Mouse (Mus musculus) ovary, adult 18-20 months (tissue): ENCODE measurements at regions not wholly inside any gene's neighbourhood (a gene's known extent, or its start where the extent isn't known, plus 50 kb on each side); places are given as distances from the start of the nearest gene placed in this dataset.

ENCODE experiments used
- DNase-seq: peaks from one replicate; pipeline ENCODE4 v3.0.0; 2022; ENCODE audit warnings: low spot score, mixed read lengths

DNA sequence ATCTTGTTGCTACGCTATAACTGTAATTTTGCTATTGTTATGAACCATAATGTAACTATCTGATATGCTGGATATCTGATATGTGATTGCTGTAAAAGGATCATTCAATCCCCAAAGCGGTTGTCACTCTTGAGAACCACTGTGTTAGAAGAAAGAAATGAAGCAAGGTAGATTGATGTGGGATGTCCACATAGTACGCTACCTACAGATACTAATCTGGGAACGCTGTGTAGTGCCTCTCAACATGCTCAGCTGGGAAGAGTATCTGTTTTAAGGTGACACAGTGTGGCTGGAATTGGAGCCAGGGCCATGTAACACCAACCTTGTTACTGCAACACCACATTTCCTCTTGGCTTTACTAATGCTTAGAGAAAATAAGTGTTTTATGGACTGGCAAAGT lies 456.2 kb upstream of the Slc30a5 start:
- no peak for DNase-seq

DNA sequence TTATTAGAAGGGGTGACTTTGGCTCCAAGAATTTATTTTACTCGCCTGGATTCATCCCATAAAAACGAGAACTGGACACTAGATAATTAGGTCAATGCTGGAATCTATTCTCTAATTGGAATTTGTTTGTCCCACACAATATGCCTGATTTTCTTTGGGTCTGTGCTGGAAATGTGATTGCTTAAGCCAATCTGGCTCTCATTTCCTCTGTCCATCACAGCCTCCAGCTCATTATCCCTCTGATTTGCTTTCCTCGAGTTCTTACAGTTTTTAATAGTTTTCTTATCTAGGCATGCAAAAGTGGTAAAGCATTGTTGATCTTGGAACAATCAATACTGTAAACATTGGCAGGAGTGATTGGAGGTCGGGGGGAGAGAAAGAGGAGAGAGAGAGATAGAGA lies 453.9 kb upstream of the Slc30a5 start:
- no peak for DNase-seq

- no peak for DNase-seq
Measured at GRCm38 (mm10) chr13:101286029-101286917, 453.0 kb upstream of the Slc30a5 start.

DNA sequence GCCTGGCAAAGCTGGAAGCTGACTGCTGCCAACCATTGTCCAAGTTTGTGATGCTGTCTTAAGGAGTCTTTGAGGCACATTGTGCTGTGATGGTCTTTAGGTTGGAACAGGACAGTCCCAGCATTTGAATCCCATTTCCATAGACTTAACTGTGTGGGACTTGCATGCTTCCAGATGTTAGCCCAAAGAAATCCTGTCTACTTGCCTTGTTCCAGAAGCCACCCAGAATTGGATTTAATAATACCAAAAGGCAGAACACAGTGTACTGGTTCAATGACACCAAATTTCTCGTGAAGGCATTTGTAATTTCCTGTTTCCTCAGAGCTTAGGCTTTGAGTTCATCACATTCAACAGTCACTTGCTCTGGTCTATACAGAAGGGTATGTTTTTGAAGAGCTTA lies 444.9 kb upstream of the Slc30a5 start:
- no peak for DNase-seq

- DNase-seq = no peak
Measured at GRCm38 (mm10) chr13:101276766-101277165, 443.5 kb upstream of the Slc30a5 start.

- DNase-seq = no peak
Measured at GRCm38 (mm10) chr13:101274470-101275141, 441.4 kb upstream of the Slc30a5 start.

DNA sequence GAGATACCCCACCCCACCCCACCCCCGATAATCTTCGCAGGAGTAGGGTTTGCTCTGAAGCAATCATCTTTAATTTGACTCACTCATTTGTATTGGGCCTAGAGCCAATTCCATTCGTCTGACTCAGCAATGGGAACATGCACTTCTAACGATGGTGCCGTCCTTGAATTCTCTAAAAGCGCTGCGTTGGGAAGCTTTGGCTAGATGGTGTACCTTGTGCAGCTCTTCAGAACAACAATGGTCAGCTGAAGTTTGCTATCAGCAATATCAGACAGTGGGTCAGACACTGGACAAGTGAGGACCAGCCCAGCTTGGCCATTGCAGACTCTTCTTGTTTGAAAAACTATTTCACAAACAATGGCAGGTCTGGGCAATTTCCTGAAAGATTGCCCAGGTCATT lies 440.1 kb upstream of the Slc30a5 start:
- no peak for DNase-seq

GRCm38 (mm10) chr13:101253698-101254468 lies 420.7 kb upstream of the Slc30a5 start:
- no peak for DNase-seq

GRCm38 (mm10) chr13:101249369-101249768 lies 416.1 kb upstream of the Slc30a5 start:
- DNase-seq = no peak

DNA sequence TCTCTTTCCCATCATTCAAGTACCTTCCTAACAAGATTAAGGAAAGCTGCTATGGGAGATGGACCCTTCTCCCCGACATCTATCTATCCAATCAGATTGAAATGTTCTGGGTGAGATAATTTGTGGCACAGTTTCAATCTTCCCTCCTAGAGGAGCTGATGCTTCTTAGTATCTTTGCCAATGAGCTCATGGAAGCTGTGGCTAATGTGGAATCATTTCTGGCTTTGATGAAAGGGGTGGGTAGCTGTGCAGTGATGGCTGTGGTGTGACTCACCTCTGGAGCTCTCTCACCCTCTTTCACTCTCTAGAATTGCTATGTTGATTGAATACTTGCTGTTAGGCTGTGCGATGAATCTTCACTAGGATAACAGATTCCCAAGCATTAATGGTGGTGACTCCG lies 411.1 kb upstream of the Slc30a5 start:
- no peak for DNase-seq

DNA sequence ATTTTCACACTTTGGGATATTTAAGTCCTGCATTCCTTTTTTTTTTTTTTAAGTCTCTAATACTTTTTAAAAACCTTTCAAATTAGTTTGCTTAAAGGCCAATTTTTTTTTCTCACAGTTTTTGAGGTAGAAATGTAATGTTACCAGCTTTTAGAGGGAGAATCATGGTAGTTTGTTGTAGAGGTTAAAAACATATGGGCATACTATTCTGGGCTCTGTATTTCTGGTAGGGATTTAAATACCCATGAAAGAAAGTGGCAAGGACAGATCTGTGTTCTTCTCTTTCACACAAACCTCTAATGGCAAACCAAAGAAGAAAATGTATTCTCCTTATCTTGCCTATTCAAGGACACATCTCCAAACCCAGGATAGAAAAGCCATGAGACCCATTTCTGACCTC lies 405.6 kb upstream of the Slc30a5 start:
- DNase-seq = no peak

DNA sequence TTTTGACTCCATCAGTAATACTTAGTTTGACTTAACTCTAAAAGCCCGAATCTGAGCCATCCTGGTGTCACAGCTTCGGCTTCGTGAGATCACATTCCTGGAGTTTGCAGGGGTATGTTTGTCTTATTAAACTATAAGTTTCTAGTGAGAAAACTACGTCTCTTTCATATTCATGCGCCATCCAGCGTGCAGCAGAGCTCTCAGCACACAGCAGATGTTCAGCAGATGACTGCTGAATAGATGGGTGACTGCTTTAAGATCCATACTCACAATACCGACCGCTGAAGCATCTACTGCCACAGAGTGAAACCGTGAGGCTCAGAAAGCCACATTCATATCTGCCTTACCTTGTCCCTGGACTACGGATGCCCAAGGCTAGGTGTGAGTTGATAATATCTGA lies 403.8 kb upstream of the Slc30a5 start:
- DNase-seq = no peak

DNA sequence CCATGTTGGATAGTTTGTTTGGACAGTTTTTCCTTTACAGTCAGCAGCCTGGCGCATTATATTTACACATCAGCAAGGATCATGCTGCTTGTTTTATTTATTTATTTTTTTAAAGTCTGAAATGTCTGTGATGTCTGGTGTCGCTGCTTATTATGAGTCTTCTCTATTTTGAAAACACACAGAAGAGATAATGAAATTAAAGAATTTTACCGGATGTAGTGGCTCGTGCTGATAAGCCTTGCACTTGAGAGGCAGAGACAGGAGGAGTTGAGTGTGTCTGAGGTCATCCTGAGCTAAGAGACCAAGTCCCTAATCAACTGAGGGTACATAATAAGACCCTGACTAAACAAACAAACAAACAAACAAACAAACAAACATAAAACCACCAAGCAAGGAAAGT lies 402.6 kb upstream of the Slc30a5 start:
- no peak for DNase-seq

DNA sequence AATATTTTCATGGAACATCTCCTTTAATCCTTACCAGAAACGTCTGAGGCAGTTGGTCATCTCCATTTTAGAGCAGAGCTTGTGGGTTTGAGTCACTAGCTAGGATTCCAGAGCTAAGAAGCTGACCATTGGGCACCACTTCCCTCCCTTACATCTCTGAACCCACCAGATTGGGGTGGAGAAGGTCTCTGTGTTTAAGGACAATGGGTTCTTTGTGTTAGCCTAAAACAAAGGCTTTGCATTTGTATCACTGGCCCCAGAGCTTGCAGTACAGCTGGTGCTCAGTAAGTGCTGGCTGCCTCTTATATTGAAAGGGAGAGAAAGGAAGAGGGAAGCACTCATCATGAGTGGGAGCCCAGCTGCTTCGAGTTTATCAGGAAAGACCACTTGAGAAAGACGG lies 401.9 kb upstream of the Slc30a5 start:
- DNase-seq = no peak

GRCm38 (mm10) chr13:101234550-101234949 lies 401.3 kb upstream of the Slc30a5 start:
- DNase-seq = no peak

GRCm38 (mm10) chr13:101233843-101234281 lies 400.6 kb upstream of the Slc30a5 start:
- no peak for DNase-seq

GRCm38 (mm10) chr13:101233181-101233842 lies 400.1 kb upstream of the Slc30a5 start:
- no peak for DNase-seq

DNA sequence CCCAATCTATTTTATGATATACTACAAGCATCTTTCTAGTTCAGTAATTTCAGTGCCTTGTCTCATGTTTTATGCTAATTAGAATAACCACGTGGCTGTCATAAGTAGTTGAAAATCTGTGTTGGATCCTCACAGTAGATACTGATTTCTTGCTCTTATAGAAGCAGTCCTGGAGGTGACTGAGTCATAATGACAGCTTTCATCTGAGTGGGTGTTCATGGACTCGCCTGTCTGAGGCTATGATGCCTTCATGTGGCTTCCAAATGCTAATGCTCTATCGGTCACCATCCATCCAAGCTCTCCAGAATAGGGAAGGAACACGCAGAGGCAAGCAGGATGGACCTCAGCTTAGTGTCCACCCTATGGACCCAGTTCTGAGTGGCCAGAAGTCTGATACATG lies 396.6 kb upstream of the Slc30a5 start:
- no peak for DNase-seq

- no peak for DNase-seq
Measured at GRCm38 (mm10) chr13:101225366-101225765, 392.1 kb upstream of the Slc30a5 start.

DNA sequence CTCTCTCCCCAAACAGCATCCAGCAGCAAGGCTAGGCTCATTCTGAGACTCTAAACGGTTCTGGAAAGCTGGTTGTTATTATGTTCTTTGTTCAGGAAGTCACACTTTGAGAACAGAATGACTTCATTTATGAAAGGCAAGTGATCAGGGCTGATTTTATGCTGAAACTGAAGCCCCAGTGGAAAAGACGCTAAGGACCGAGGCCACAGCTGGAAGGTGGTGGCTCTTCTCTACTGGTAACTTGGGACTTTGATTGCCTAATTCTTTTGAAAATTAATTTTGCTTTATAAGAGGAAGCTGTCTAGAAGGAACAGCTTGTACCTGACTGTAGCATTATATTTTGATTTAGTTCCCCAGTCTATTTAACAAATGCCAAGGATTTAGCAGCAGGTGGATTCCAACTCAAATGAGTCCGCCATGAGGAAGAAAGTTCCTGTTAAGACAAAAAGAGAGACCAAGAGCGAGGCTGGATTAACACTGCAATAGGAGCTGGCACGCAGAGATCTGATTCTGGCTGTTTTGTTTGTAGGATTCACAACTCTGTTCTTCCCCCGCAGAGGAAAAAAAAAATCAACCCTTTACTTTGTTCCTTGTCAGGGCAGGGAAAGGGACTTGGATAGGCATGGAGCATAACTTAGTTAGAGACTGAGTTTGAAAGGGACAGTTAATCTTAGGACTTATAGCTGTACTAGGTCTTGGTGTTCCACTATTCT lies 388.3 kb upstream of the Slc30a5 start:
- no peak for DNase-seq

DNA sequence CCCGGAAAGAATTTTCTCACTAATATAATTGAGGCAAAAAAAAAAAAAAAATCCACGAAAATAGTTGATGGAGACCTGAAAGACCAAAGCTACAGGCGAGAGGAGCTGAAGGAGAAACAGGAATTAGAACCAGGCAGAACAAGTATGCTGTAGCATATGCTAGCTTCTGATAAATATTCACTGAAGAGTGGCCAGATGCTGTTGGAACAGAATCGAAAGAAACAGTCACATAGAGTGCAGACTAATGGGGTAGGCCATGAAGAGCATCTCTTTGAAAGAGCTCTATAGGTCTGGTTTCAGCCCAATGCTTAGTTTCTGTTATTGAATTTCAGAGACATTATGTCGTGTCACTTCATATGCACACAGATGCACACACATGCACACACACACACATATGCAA lies 386.3 kb upstream of the Slc30a5 start:
- DNase-seq = no peak
